In genomic region chr7:122972006-122972689, GRCm38 (mm10) we compare ENCODE assay signal across 8 mouse cellular contexts. TPM values are rescaled to one million over a fixed set of nuclear protein-coding genes. Genes with fewer than 3 reads are reported as not detected.
DNase-seq lines count a peak whose midpoint lies in the region; ATAC-seq and TF ChIP-seq lines count a peak whose summit lies in the region.

No protein-coding gene starts in this region.

- peaks cover 15% of the 10 kb centered on the region for H3K36me3 ChIP-seq in lung, embryonic 15.5 days
- peaks cover 20% of the 10 kb centered on the region for H3K36me3 ChIP-seq in embryonic facial prominence, embryonic 12.5 days
- peaks cover 5% of the 10 kb centered on the region for H3K36me3 ChIP-seq in intestine, postnatal 0 days (ENCODE audit: control insufficient read depth, insufficient read depth)
- H3K36me3 ChIP-seq in small intestine, adult 2 months (ENCODE audit: control insufficient read depth, insufficient read depth, low read length): peaks cover 9% of the 10 kb centered on the region

- no peak overlapping the region for H3K27ac ChIP-seq in lung, embryonic 15.5 days
- no peak overlapping the region for H3K27ac ChIP-seq in embryonic facial prominence, embryonic 12.5 days
- H3K27ac ChIP-seq in intestine, postnatal 0 days (ENCODE audit: low read depth, low read length): no peak overlapping the region
- H3K27ac ChIP-seq in small intestine, adult 2 months (ENCODE audit: insufficient read depth, low read depth, low read length): no peak overlapping the region

- TF ChIP-seq POLR2A in small intestine, adult 2 months (IDR thresholded peaks at IDR 0.05; ENCODE audit: low read depth, low read length): no peak

- H3K4me2 ChIP-seq in lung, embryonic 15.5 days: peak overlapping the region; percentile 81
- H3K4me2 ChIP-seq in embryonic facial prominence, embryonic 12.5 days (replicated peaks): peak overlapping the region; percentile 72
- peak overlapping the region; percentile 77 for H3K4me2 ChIP-seq in intestine, postnatal 0 days (replicated peaks; ENCODE audit: low read depth)

- peaks cover 24% of the 10 kb centered on the region for H3K4me1 ChIP-seq in lung, embryonic 15.5 days
- peaks cover 23% of the 10 kb centered on the region for H3K4me1 ChIP-seq in embryonic facial prominence, embryonic 12.5 days
- peaks cover 9% of the 10 kb centered on the region for H3K4me1 ChIP-seq in intestine, postnatal 0 days (replicated peaks; ENCODE audit: control insufficient read depth, insufficient read depth, low read length)
- no peaks in the 10 kb centered on the region for H3K4me1 ChIP-seq in small intestine, adult 2 months (ENCODE audit: control insufficient read depth, insufficient read depth, insufficient read length, low read length)

- WGBS in lung, embryonic 15.5 days: 78% methylated on average over 4 of the region's 4 CpGs
- WGBS in embryonic facial prominence, embryonic 12.5 days: 86% methylated on average over 4 of the region's 4 CpGs
- WGBS in intestine, postnatal 0 days: 76% methylated on average over 4 of the region's 4 CpGs
- WGBS in small intestine, adult 2 months: 58% methylated on average over 4 of the region's 4 CpGs

- intact Hi-C loops in gastrocnemius, postnatal 36 days (cut with DNase I): loop anchor here (10.0 kb wide), 1 partner anchor 403 kb away; no protein-coding TSS in a partner anchor

- ATAC-seq in lung, embryonic 15.5 days (ENCODE audit: borderline replicate concordance, extremely low read depth, low FRiP score, low TSS enrichment): no peak
- no peak for ATAC-seq in embryonic facial prominence, embryonic 12.5 days (ENCODE audit: insufficient number of reproducible peaks, insufficient read depth, low FRiP score, low TSS enrichment)
- no peak for ATAC-seq in intestine, postnatal 0 days

- H3K27me3 ChIP-seq in lung, embryonic 15.5 days: no peaks in the 10 kb centered on the region
- H3K27me3 ChIP-seq in embryonic facial prominence, embryonic 12.5 days: no peaks in the 10 kb centered on the region
- no peaks in the 10 kb centered on the region for H3K27me3 ChIP-seq in intestine, postnatal 0 days (replicated peaks; ENCODE audit: control insufficient read depth, insufficient read depth, low read length)
- H3K27me3 ChIP-seq in small intestine, adult 2 months (ENCODE audit: control insufficient read depth, insufficient read depth, low read length): no peaks in the 10 kb centered on the region

- H3K9ac ChIP-seq in lung, embryonic 15.5 days: 0 out of 2 replicates have a peak overlapping the region, but pooled peaks have one; percentile 100
- no peak overlapping the region for H3K9ac ChIP-seq in embryonic facial prominence, embryonic 12.5 days
- H3K9ac ChIP-seq in intestine, postnatal 0 days (ENCODE audit: low read depth, low read length): no peak overlapping the region

- no peak for DNase-seq in lung, adult 18-20 months
- DNase-seq in gastrocnemius, postnatal 36 days: no peak
- DNase-seq in layer of hippocampus, adult 9-10 months (ENCODE audit: low spot score): no peak
- DNase-seq in right cerebral cortex, postnatal 10 days (ENCODE audit: low spot score in 2 of 2): no peak

- peak overlapping the region; percentile 74 for H3K4me3 ChIP-seq in lung, embryonic 15.5 days
- H3K4me3 ChIP-seq in embryonic facial prominence, embryonic 12.5 days: peak overlapping the region; percentile 97
- peak overlapping the region; percentile 89; the same call in 1 of the 2 replicates for H3K4me3 ChIP-seq in intestine, postnatal 0 days (ENCODE audit: low read depth, low read length)
- H3K4me3 ChIP-seq in small intestine, adult 2 months (ENCODE audit: low read depth, low read length): peak overlapping the region; percentile 39

- TF ChIP-seq CTCF in intestine, postnatal 0 days (IDR thresholded peaks at IDR 0.05; ENCODE audit: low read depth): no peak
- no peak for TF ChIP-seq CTCF in small intestine, adult 2 months (IDR thresholded peaks at IDR 0.05; ENCODE audit: extremely low read depth, insufficient read length, insufficient replicate concordance, low read depth, low read length)

- H3K9me3 ChIP-seq in lung, embryonic 15.5 days: no peaks in the 10 kb centered on the region
- H3K9me3 ChIP-seq in embryonic facial prominence, embryonic 12.5 days: no peaks in the 10 kb centered on the region
- no peaks in the 10 kb centered on the region for H3K9me3 ChIP-seq in intestine, postnatal 0 days (ENCODE audit: control insufficient read depth)

RNA-seq across cellular contexts. Expression of gene Rbbp6, which starts 6.7 kb away (rescaled TPM):
- polyA plus RNA-seq in lung, embryonic 15.5 days (2015; fragmentation: Nextera tagmentation; extraction: Ambion mirVana): 27.4 and 28.9 TPM in 2 replicates
- polyA plus RNA-seq in embryonic facial prominence, embryonic 12.5 days (2016; fragmentation: Nextera tagmentation; extraction: Ambion mirVana): 37.4 and 40.4 TPM in 2 replicates
- 15.3 and 15.5 TPM in 2 replicates for polyA plus RNA-seq in intestine, postnatal 0 days (2015; fragmentation: Nextera tagmentation; extraction: Ambion mirVana)
- polyA plus RNA-seq in small intestine, adult 2 months (2012; rRNA removed): 2.0 and 4.6 TPM in 2 replicates
- 10 to 100 TPM; 21.2 to 26.4 TPM for total RNA-seq in gastrocnemius, postnatal 36 days (2021)

Comparison
In these comparisons a context has a peak if more than half of its experiments do, and no peak if none do; other contexts are left out.
1. H3K4me3 ChIP-seq: peak in every context shown above with its lines; median percentile 97 in embryonic facial prominence, embryonic 12.5 days; 89 in intestine, postnatal 0 days; 74 in lung, embryonic 15.5 days; 39 in small intestine, adult 2 months.